Mouse (Mus musculus) urinary bladder, postnatal 10 days (tissue): ENCODE measurements around the gene D1Ertd622e.
"Not testable (repeated sequence)": the region's sequence is repeated elsewhere in the genome, so short reads cannot be mapped to it uniquely, and the experiment has no call there.

Experiments used
- DNase-seq: peaks from one replicate; pipeline ENCODE4 v3.0.0; 2022; ENCODE audit warnings: low spot score

Gene D1Ertd622e

DNA sequence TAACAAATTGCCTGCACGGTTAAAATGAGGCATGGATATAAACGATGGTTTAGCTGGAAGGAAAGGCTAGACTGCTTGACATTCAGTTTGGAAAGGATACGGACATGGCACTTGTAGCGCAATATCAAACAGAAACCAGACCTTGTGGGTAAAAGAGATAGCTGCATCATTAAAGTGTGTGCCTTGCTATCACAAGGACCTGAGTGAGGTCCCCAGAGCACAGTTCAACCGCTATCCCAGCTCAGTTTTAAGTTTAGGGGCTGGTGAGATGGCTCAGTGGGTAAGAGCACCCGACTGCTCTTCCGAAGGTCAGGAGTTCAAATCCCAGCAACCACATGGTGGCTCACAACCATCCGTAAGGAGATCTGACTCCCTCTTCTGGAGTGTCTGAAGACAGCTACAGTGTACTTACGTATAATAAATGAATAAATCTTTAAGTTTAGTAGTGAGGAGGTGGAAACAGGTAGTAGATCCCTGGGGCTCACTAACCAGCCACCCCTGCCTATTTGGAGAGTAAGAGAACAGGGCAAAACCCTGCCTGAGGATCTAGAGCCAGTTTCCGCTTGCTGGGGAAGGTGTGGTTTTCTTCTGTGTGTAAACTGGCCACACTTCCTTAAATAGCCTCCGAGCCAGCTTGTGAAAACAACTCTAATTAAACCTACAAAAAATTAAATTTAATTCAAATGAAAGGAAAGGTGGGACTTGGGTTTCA lies 29.2 kb downstream of the D1Ertd622e start:
- DNase-seq: no peak

DNA sequence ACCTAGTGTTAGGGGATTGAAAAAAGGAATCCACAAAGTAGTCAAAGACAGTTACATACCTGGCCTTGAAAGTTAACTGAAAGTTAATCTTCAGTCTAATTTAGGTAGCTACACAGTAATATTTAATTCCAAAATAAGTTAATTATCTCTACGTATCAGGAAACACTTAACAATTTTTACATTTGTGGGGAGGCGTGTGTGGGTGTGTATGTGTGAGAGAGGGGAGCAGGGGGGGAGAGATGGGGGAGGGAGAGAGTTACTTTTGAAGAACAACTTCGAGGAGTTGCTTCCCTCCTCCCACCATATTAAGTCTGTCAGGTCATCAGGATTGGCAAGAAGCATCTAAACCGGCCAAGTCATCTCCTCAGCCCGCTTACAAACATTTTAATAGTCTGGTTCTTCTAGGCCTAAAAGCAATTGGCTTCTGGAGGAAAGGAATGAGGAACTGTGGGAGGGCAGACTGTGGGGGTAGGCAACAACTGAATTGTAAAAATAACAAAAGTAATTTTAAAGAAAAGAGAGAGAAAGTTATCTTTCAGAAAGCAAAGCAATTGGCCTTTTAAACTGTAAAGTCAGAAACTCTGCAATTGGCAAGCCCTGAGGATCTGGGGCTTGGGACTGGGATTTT lies 29.9 kb downstream of the D1Ertd622e start:
- no peak for DNase-seq

DNA sequence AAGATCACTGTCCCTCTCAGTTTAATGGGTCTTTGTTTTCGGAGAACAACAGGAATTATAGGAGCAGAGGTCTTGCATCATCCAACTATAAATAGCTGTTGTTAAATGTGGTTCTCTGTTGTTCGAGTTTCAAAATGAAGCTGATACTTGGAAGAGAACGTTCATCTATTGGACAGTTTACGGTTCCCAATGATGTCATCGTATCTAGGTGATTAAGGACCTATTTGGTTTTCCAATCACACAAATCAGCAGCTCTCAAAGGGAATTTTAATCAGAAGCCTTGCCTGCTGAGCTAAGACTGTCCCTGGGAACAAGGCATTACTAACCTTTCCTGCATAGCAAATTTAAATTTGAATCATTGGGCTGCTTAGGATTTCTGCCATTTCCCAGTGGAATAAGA lies 31.7 kb downstream of the D1Ertd622e start:
- no peak for DNase-seq

DNA sequence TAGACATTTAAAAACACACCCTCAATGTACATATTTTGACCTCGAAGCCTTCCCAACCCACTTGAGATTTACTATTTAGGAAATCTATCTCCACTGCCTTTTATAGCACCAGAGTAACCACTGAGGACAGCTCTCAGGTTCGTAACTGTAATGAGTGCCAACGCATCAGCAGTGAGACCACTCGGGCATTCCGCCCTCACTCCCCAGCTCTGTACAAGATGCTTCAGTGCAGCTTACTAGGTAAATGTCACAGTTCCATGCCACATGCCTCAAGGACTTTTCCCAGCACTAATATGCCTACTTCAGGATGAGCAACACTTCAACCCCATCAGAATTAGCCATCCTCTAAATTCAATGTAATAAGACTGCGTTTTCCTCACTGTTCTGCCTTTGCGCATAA lies 33.0 kb downstream of the D1Ertd622e start:
- no peak for DNase-seq

DNA sequence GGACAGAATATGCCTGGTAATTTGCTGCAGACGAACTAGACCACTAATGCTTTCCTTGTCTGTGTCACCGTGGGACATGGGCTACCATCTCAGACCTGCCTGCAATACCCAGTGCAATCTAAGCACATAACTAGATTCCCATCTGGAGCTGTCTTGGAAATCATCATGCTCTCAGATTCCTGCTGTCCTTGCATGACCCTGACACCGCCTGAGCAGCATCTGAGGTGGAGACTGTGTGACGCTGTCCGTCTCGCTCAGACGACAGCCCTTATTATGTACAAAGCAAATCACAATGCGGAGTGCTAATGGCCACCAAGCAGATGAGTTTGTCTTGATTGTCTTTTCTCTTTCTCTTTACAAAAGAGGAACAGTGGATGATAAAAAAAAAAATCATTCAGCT lies 33.9 kb downstream of the D1Ertd622e start:
- DNase-seq: no peak

DNA sequence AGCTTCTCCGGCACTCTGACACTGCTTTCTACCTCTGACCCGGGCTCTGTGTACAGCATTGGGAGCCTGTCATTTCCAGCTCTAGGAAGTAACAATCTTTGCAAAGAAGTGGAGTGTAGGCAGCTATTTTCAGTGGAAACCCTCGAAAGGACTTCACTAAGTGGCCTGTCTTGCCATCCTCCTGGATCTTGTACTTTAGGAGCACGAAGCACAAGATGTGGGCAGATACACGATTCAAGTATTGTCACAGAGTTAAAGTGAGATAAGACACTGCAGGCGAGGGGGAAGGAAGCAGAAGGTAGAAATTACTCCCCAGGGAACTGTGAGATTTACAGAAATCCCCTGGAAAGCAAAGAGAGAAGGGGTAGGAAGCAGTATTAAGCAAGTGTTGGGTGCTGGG lies 36.4 kb downstream of the D1Ertd622e start:
- DNase-seq: no peak

DNA sequence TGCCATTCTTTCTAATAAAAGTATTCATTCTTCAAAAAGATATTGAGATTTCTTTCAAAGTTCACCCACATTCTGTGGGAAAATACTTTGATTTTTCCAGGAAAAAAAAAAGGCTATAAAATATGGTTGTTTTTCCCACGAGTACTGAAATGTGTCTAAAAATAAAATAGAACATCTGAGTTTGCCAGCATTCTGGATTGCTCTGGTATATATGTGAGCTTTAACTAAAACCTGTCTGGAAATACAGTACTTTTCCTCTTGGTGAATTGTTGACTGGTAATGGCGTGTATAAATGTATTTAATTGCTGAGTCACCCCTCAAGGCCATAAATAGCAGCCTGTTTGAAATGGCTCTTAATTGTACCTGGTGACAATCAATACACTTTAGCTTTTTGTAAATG lies 37.5 kb downstream of the D1Ertd622e start:
- DNase-seq: no peak

DNA sequence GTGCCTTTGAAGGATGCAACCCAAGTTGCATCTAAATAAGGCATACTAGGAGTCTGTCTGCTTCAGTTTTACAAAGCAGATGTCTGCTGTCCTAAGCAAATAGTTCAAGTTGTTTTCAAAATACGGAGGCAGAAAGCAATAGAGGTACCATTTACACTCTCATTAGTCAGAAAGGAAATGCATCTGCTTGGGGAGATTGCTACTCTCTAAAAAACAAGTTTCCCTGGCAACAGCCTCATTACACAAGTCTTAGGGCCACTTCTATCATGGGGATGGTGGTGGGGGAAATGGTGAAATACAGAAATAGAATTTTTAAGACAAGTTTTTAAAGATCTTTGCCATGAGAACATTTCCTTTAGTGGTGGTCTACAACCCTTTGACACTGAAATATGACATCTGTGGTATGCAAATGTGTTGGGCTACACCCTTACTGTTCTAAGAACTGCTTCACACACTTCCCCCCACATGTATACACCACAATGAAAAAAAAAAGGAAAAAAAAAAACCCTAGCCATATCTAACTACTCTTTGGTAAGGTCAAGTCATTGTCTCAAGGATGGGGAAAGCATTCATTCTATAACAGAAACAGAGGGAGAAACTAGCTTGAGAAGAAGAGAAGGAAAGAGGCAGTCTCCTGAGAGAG lies 38.5 kb downstream of the D1Ertd622e start:
- DNase-seq: no peak

DNA sequence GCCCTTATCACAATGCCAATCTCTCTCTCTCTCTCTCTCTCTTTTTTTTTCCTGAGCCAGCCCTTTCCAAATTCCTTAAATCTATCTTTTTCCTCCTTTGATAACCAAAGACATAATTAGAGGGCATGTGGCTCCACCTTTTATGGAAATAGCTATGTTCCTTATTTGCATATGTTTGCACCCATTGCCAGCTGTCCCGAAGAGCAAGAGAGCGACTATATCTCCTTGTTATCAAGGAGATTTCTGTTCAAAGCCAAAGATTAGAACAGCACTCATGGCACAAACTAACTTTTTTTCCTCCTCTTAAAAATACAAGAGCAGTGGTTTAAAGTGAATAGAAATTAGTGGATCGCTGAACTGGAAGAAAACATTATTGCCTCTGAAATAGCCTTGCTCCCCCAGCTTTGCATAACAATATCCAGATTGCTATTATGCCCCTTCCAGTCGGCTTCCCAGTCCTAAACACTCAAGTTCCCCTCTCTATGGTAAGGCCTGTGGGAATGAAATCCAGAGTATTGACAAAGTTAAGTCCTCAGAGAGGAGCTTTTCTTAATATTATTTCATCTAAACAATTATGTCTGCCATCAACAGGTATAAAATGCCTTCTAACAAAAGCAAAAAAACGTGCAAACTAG lies 39.2 kb downstream of the D1Ertd622e start:
- no peak for DNase-seq

DNA sequence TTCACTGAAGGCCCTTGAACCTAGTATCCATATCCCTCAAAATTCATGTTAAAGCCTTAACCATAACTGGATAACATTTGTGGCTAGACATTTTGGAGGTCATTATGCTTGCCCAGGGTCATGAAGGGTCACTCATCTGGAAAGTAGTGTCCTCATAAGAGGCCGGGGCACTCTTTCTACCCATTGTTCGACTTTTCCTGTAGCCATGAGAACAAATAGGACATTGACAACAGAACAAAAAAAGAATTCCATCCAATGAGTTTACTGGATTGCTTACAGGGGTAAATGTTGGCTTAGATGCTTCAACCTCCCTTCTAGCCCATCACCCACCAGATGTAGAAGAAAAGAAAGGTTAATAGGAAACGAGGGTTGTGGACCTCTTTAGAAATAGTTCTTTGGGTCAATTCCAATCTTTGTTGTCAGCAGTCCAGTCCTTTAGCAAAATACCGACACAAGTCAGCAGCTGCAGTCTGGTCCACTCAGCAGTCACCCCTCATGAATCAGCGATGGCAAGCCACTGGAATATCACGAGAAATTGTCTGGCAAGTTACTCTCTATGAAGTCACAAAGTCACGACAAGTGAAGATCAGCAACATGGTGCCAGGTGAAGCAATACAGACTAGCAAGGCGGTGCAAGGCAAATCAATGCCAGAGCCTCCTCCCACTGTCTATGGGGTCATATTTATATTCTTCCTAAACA lies 42.1 kb downstream of the D1Ertd622e start:
- DNase-seq: no peak

DNA sequence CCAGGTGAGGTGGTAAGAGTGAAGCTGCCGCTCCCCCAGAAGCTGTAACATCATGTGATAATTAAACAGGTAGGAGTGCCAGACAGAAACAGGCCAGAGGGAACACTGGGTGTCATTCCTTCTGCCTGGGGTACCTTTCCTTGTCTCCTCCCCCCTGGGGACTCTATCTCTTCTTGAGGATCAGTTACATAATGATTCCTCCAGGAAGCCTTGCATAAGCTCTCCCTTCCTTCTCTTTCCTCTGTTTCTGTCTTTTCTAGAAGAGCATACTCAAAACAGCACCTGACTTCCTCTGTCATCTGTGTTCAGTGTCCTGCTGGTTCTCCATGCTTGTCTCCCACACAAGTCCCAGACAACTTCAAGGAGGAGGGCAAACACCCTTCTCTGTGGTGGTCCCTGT lies 46.3 kb downstream of the D1Ertd622e start:
- DNase-seq: no peak

DNA sequence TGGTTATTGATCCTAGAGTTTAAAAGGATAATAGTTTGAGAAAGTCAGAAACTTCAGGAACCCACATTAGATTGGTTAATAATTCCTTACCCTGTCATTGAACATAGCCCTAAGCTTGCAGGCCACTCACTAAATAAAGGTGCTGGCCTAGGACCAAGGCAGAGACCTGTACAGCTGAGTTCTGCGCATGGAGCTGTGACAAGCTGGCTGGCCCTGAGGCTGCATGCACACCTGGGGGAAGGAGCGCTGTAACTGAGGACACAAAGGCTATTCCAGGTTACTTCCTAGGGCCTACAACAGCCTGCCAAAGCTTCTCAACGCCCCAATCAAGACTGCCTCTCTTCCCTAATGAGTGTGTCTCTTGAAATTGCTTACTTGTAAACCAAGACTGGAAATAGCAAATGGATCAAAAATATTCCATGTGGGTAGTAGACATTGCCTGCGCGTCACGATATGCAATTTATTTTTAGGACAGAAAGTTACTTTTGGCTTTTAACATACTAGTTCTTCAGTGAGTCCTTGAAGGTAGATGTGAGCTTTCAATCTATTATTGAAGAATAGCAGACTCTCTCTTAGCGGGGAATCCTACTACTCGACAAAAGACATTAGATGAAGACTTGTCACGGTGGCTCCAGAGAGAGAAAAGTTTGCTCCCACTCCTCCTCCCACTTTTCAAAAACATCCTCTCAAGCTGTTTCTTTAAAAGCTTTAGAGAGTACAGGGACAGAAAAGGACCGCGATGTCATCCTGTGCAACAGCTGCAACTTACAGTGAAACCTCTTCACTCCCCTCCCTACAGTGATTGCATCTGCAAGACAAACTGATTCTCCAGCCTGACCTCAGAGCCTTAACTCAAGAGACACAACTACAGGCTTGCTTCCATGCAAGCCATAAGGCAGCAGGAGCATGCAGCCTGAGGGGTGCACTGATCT lies 47.1 kb downstream of the D1Ertd622e start:
- no peak for DNase-seq

DNA sequence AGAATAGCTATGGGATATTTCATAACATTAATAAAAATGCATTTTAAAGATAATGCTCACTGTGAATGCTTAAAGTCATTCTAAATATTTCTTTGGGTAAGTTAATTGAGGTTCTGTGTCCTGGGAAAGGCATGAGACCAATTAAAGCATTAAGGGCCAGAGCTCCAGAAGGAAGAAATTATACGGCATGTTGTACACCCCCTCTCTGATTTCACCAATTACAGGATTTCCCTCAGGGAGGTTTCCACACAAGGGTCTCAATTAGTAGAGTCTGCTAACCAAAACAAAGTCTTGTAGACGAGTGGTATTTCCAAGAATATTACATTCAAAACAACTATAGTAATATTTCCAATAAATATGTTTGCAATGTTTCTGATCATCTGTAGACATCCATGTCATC lies 50.1 kb downstream of the D1Ertd622e start:
- no peak for DNase-seq

DNA sequence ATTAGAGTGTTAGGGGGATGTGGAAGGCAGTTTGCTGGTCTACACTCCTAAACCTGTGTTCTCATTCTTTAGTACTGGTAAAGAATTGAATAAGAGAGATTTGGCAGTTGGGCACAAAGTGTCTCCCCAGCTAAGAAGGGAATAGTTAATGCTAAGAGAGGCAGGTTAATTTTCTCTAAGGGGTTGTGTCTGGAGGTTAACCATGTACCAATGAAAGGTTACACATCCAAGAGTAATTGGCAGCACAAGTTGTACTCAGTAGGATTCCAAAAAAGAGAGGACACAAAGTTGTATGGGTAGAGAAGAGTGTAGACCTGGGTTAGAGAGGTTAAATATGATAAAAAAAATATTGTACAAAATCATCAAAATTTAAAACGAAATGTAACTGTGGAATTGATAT lies 58.5 kb downstream of the D1Ertd622e start:
- DNase-seq: no peak

DNA sequence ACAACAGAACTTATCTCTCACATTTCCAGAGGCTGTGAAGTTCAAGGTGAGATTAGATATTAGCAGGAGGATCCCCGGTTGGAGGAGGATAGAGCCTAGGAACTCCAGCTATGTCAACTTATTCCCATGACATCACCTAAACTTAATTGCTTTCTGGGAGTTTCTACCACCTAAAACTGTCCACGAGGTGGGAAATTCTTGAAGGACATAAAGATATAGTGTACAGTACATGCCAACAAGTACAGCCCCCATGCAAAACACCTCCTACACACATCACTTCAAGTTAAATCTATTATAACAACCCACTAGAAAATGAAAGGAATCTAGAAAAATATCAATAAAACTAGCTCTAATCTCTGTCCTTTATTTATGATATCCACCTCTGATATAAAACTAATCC lies 61.5 kb downstream of the D1Ertd622e start:
- no peak for DNase-seq

DNA sequence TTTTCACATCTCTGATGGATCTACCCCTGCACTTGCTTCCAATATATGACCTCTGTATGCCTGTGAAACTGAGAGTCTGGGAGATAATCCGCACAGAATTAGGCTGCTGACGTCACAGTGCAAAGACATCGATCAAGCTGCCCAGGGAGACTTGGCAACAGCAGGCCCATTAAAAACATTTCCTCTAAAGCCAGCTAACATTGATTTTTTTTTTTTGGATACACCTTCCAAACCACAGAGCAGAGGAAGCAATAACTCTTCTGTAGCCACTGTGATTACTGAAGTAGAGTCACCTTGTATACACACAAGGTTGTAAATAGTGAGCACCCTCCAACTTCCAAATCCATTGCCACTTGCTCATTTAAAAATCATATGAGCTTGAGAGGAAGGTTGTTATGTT lies 62.8 kb downstream of the D1Ertd622e start:
- DNase-seq: no peak

DNA sequence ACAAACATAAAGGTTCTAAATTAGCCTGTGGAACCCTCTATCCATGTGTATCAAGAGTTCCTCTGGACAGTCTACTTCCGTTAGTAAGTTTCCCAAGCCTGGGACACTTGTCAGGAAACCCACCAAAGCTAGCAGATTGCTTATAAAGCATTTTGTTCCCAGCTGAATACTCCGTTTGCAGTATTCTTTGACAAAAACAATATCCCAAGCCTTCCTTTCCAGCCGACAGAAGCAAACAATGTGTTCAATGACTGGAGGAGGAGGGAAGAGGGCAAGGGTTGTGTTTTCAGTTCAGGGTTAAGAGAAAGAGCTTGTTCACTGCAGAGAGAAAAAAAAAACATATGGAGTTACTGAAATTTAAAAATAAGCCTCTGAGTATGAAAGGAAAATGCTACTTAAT lies 73.3 kb downstream of the D1Ertd622e start:
- no peak for DNase-seq

DNA sequence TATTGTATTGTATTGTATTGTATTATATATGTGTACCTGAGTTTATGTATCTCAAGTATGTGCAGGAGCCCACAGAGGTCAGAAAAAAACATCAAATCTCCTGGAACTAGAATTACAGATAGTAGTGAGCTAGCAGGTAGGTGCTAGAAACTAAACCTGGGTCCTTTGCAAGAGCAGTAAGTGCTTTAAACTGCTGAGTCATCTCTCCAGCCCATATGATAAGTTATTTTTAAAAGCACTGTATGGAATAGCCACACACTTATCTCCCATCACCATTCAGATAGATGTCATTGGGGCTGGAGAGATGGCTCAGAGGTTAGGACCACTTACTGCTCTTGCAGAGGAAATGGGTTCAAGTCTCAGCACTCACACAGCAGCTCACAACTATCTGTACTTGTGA lies 76.8 kb downstream of the D1Ertd622e start:
- no peak for DNase-seq

DNA sequence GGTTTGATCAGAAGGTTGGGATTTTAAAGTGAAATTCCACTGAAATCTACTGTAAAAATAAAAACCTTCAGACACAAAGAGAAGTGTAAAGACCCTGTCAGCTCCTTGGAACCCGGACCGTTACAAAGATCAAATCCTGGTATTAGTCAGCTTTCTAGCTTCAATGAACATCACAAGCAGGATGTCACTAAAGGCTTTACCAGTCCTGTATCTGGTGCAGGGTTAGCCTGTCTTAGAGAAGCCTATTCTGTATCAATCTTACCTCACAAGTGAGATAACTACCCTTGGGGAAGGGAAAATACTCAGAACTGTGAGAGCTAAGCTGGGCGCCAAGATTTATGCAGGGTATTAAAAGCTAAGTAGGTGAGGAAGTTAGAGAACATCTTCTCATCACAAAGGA lies 77.7 kb downstream of the D1Ertd622e start:
- DNase-seq: no peak

DNA sequence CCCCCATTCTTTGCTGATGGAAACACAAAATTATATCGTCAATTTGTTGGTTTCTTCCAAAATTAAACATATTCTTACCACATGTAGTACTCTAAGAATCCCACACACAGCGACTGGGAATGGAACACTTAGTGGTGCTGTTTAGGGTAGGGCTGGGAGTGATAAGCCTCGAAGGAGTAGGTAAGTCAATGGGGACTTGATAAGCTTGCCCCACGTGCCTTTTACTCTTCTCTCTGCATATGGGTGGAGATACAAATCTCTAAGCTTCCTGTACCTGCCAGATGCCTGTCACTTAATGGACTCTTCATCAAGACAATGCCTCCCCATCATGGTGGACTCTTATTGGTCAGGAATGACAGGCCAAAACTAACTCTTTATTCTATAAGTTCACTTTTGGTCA lies 78.8 kb downstream of the D1Ertd622e start:
- DNase-seq: no peak

DNA sequence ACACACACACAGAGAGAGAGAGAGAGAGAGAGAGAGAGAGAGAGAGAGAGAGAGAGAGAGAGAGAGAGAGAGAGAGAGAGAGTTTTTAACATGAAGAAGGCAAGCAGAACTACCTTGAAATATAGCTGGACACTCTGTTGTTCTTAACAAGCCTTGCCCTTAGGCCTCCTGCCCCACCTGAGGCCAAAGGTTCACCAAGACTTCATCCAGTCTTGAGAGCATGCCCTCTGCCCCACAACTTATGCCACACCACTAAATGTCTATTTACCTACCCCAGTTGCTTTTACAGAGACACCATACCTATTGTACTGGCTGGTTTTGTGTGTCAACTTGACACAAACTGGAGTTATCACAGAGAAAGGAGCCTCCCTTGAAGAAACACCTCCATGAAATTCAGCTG lies 81.2 kb downstream of the D1Ertd622e start:
- not testable (repeated sequence) for DNase-seq
